Mouse (Mus musculus): ENCODE measurements around the gene Exoc1. TPM values are rescaled to one million over a fixed set of nuclear protein-coding genes. Genes with fewer than 3 reads are reported as not detected.

Exoc1 gene
- polyA plus RNA-seq, 1 experiment from 2014 or later, result 62.4 TPM

- no peak overlapping the region for H3K27ac ChIP-seq
- peaks cover 60% of the 10 kb centered on the region for H3K36me3 ChIP-seq
- no peak overlapping the region for H3K4me3 ChIP-seq
- H3K9me3 ChIP-seq, result no peaks in the 10 kb centered on the region
- H3K27me3 ChIP-seq (replicated peaks), result no peaks in the 10 kb centered on the region
- no peak overlapping the region for H3K4me2 ChIP-seq (replicated peaks)
- ATAC-seq (ENCODE audit: low FRiP score, low read depth), result no peak
- H3K4me1 ChIP-seq, result no peaks in the 10 kb centered on the region
- 93% methylated on average over 8 of the region's 8 CpGs for WGBS
- H3K9ac ChIP-seq, result no peak overlapping the region
Measured at GRCm38 (mm10) chr5:76615276-76615675, 86.2 kb downstream of the Exoc1 start.

GRCm38 (mm10) chr5:76616196-76616747 is 87.2 kb downstream of the Exoc1 start:
- Histone ChIP-seq H3K9me3 (no peaks in the 10 kb centered on the region), H3K36me3 (peaks cover 56% of the 10 kb centered on the region), H3K4me3 (no peak overlapping the region), H3K9ac (no peak overlapping the region), H3K4me2 (replicated peaks) (no peak overlapping the region), H3K27ac (no peak overlapping the region), H3K27me3 (replicated peaks) (no peaks in the 10 kb centered on the region), H3K4me1 (no peaks in the 10 kb centered on the region)
- ATAC-seq (ENCODE audit: low FRiP score, low read depth), result no peak
- 94% methylated on average over 2 of the region's 2 CpGs for WGBS

- Histone ChIP-seq H3K4me1 (no peaks in the 10 kb centered on the region), H3K4me3 (no peak overlapping the region), H3K4me2 (replicated peaks) (no peak overlapping the region), H3K9ac (no peak overlapping the region), H3K27me3 (replicated peaks) (no peaks in the 10 kb centered on the region), H3K27ac (no peak overlapping the region), H3K36me3 (peaks cover 59% of the 10 kb centered on the region), H3K9me3 (no peaks in the 10 kb centered on the region)
- WGBS, result 90% methylated on average over 7 of the region's 7 CpGs
- no peak for ATAC-seq (ENCODE audit: low FRiP score, low read depth)
Measured at GRCm38 (mm10) chr5:76618750-76619149, 89.6 kb downstream of the Exoc1 start.

Other genes with a start within 250 kb of the Exoc1 start
- 14.3 and 14.5 TPM in 2 replicates for gene Clock, start 224.5 kb upstream of the Exoc1 start, polyA plus RNA-seq (2016; fragmentation: Nextera tagmentation; extraction: Ambion mirVana)
- gene Pdcl2, start 198.2 kb upstream of the Exoc1 start, polyA plus RNA-seq (2016; fragmentation: Nextera tagmentation; extraction: Ambion mirVana), result not detected in 2 replicates
- 0.32 TPM in 1 of 2 replicates, not detected in the other for gene Nmu, start 165.5 kb upstream of the Exoc1 start, polyA plus RNA-seq (2016; fragmentation: Nextera tagmentation; extraction: Ambion mirVana)
- gene Gm7271, start 45.3 kb upstream of the Exoc1 start, polyA plus RNA-seq (2016; fragmentation: Nextera tagmentation; extraction: Ambion mirVana), result 2.7 and 5.4 TPM in 2 replicates
- 6.7 and 7.0 TPM in 2 replicates for gene Cep135, start 59.4 kb downstream of the Exoc1 start, polyA plus RNA-seq (2016; fragmentation: Nextera tagmentation; extraction: Ambion mirVana)
- 72.6 and 96.6 TPM in 2 replicates for gene C530008M17Rik, start 127.2 kb downstream of the Exoc1 start, polyA plus RNA-seq (2016; fragmentation: Nextera tagmentation; extraction: Ambion mirVana)